Mouse (Mus musculus) heart, postnatal 0 days (tissue): ENCODE results near the gene Paics. TPM values are rescaled to one million over a fixed set of nuclear protein-coding genes. Genes with fewer than 3 reads are reported as not detected.
"Not testable (repeated sequence)": the region's sequence is repeated elsewhere in the genome, so short reads cannot be mapped to it uniquely, and the experiment has no call there.

Source experiments
- ATAC-seq: fragments of 200-750 bp; cut with Nextera tagmentation; 2 replicates; pipeline ENCODE4 v1.8.0; 2017; ENCODE audit warnings: low read depth, moderate number of reproducible peaks, moderate library complexity; ENCODE audit not compliant: insufficient read depth
- DNase-seq: peaks from one replicate; pipeline ENCODE4 v3.0.0-alpha.2; 2016; ENCODE audit warnings: low spot score
- H3K27ac ChIP-seq: fragments of 300-500 bp; sonication (generic); 2 replicates; pipeline ENCODE4 v1.5.1; 2014; ENCODE audit warnings: low read depth, mild to moderate bottlenecking
- H3K27me3 ChIP-seq: fragments of 300-500 bp; sonication (generic); 2 replicates; pipeline ENCODE4 v1.6.1; 2014; ENCODE audit warnings: low read length, mixed read lengths; ENCODE audit not compliant: control insufficient read depth, insufficient read depth
- H3K36me3 ChIP-seq: fragments of 300-500 bp; sonication (generic); replicated peaks from 2 replicates; pipeline ENCODE4 v1.6.1; 2014; ENCODE audit warnings: low read length, mixed read lengths; ENCODE audit not compliant: control insufficient read depth, insufficient read depth
- H3K4me1 ChIP-seq: fragments of 300-500 bp; sonication (generic); 2 replicates; pipeline ENCODE4 v1.6.1; 2014; ENCODE audit warnings: antibody characterized with exemption; ENCODE audit not compliant: control insufficient read depth, insufficient read depth
- H3K4me2 ChIP-seq: fragments of 300-500 bp; sonication (generic); 2 replicates; pipeline ENCODE4 v1.6.1; 2014; ENCODE audit warnings: low read depth, mild to moderate bottlenecking, low read length, moderate library complexity
- H3K4me3 ChIP-seq: fragments of 300-500 bp; sonication (generic); 2 replicates; pipeline ENCODE4 v1.5.1; 2014; ENCODE audit warnings: low read depth, low read length
- H3K9ac ChIP-seq: fragments of 300-500 bp; sonication (generic); replicated peaks from 2 replicates; pipeline ENCODE4 v1.6.1; 2014; ENCODE audit warnings: low read depth, low read length, mixed read lengths
- H3K9me3 ChIP-seq: fragments of 300-500 bp; sonication (generic); replicated peaks from 2 replicates; pipeline ENCODE4 v1.6.1; 2016; ENCODE audit warnings: low read length; ENCODE audit not compliant: control insufficient read depth
- CTCF ChIP-seq: IDR thresholded peaks from 2 replicates; pipeline ENCODE4 v1.5.1; 2016; ENCODE audit warnings: antibody characterized with exemption, control low read depth, low read depth
- EP300 ChIP-seq: IDR thresholded peaks from 2 replicates; pipeline ENCODE4 v1.6.1; 2016; ENCODE audit warnings: antibody characterized with exemption, low read depth
- WGBS: fragments of 180-500 bp; shearing (Covaris S2); extraction: QIAGEN DNeasy Blood & Tissue Kit; methylation state at CpG from one replicate; pipeline ENCODE4 v1.1.7; 2014; 5-methylcytosine and 5-hydroxymethylcytosine counted together
- polyA plus RNA-seq: library from polyadenylated mRNA; unstranded; fragments of >200 nt; fragmentation: Nextera tagmentation; extraction: Ambion mirVana; gene quantifications from 2 replicates; pipeline ENCODE4 v1.2.1, GENCODE M21; 2015
- total RNA-seq: library from RNA; depleted of rRNA; stranded (reverse); fragments of >200 nt; gene quantifications from 2 replicates; pipeline ENCODE4 v1.2.3, GENCODE M21; 2014; ENCODE audit warnings: low replicate concordance

Paics gene
- total and polyA plus RNA-seq, 2 experiments from 2014 or later: 168 to 173 TPM

DNA sequence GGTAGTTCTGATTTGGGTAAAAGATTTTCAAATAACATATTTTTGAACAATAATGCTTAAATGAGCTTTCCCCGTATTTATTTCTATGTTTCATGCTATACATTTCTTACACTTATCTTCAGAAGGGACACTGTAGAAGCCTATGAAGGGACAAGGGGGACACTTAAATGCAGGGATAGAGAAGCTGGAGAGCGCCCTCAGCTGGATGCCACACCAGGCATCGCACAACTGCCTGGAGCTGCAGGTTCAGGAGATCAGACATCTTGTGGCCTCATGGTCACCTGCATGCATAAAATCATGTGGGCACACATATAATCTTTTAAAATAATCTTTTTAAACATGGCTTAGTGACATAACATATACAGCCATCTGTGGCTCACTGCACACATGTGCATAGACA is 13.5 kb downstream of the Paics start:
- no peaks in the 10 kb centered on the region for H3K9me3 ChIP-seq
- no peak overlapping the region for H3K4me2 ChIP-seq
- 89% methylated on average over 3 of the region's 3 CpGs for WGBS
- H3K4me1 ChIP-seq: no peaks in the 10 kb centered on the region
- no peak overlapping the region for H3K27ac ChIP-seq
- no peak overlapping the region for H3K4me3 ChIP-seq
- TF ChIP-seq EP300 (no peak), CTCF (peak; percentile 38)
- no peaks in the 10 kb centered on the region for H3K27me3 ChIP-seq
- ATAC-seq (no peak), DNase-seq (no peak)
- peaks cover 91% of the 10 kb centered on the region for H3K36me3 ChIP-seq
- H3K9ac ChIP-seq: no peak overlapping the region

DNA sequence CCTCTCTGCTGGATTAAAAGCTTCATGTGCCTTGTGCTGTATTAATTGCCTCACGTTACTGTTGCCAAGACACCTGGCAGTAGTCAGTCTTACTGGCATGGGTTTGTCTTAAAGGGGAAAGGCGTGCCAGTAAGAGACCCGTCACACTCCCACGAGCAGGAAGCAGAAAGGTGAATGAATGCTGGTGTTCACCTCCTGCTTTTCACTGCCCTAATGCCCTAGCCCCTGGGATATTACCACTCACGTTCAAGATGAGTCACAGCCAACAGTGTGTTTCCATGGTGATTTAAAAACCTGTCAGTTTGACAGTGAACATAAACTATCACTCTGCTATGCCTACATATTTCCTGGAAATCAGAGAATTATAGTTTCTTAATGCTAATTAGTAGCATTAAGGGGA is 18.1 kb downstream of the Paics start:
- H3K36me3 ChIP-seq: peaks cover 61% of the 10 kb centered on the region
- 65% methylated on average over 5 of the region's 5 CpGs for WGBS
- TF ChIP-seq CTCF: no peak
- TF ChIP-seq EP300: no peak

DNA sequence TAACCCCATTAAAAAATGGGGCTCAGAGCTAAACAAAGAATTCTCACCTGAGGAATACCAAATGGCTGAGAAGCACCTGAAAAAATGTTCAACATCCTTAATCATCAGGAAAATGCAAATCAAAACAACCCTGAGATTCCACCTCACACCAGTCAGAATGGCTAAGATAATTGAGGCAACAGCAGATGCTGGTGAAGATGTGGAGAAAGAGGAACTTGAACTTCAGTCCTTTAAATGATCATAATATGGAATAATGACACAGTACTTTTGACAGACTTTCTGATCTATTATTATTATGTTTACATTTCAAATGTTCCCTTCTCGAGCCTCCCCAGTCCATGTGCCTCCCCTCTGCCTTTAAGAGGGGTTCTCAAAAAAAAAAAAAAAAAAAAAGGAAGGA is 20.0 kb downstream of the Paics start:
- Histone ChIP-seq H3K4me1 (peaks cover 11% of the 10 kb centered on the region), H3K36me3 (peaks cover 43% of the 10 kb centered on the region)
- ATAC-seq, H3K9ac ChIP-seq, H3K4me3 ChIP-seq, H3K4me2 ChIP-seq, DNase-seq, H3K27ac ChIP-seq, H3K9me3 ChIP-seq, H3K27me3 ChIP-seq: not testable (repeated sequence)
- WGBS: 83% methylated on average over 1 of the region's 1 CpGs

More for the DNA sequence above, 18.1 kb downstream of the Paics start:
- Histone ChIP-seq H3K9ac (no peak overlapping the region), H3K4me1 (0 out of 2 replicates have a peak, but pooled peaks cover 5% of the 10 kb centered on the region), H3K27ac (no peak overlapping the region), H3K27me3 (no peaks in the 10 kb centered on the region), H3K4me2 (no peak overlapping the region), H3K9me3 (no peaks in the 10 kb centered on the region), H3K4me3 (no peak overlapping the region)
- ATAC-seq (no peak), DNase-seq (no peak)

DNA sequence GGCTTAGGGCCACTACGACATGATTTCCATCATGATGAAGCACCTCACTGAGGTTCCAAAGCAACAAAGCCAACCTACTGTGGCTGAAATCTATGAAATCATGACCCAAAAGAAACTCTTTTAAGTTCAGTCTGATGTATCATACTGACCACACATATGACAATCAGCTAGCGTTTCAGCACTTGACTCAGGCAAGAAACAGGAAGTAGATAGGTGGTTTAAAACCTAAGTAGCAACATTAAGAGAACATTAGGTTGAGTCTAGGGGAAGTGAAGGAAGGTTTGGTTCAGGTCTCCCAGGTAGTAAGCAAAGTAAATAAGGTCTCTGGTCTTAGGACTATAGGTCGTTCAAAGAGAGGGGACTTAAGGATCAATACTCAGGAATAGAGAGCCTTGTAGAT is 22.4 kb downstream of the Paics start:
- H3K27ac ChIP-seq: no peak overlapping the region
- WGBS: 59% methylated on average over 3 of the region's 3 CpGs
- no peak for ATAC-seq
- no peaks in the 10 kb centered on the region for H3K9me3 ChIP-seq
- no peaks in the 10 kb centered on the region for H3K27me3 ChIP-seq
- peaks cover 11% of the 10 kb centered on the region for H3K4me1 ChIP-seq
- peak overlapping the region; percentile 87; the same call in 1 of the 2 replicates for H3K9ac ChIP-seq
- peaks cover 38% of the 10 kb centered on the region for H3K36me3 ChIP-seq
- peak overlapping the region; percentile 89 for H3K4me3 ChIP-seq
- H3K4me2 ChIP-seq: peak overlapping the region; percentile 93
- no peak for TF ChIP-seq EP300
- no peak for TF ChIP-seq CTCF
- DNase-seq: no peak

DNA sequence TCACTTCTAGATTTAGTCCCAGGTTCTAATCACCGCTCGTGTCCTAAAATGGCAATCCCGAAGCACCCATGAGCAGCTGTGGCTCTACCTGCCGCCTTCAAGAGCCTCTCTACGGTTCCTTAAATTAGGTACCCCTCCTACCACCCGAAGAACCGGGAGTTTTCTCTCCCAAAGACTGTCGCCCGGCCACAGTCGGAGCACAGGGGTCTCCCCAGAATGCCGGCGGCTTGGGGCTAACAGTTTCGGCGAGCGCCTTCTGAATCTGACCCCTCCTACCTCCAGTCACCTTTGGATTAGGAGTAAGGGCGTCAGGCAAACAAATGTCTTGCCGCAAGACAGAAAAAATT is 23.1 kb downstream of the Paics start:
- H3K9ac ChIP-seq: peak overlapping the region; percentile 87
- TF ChIP-seq EP300 (no peak), CTCF (no peak)
- H3K36me3 ChIP-seq: peaks cover 38% of the 10 kb centered on the region
- H3K27me3 ChIP-seq: no peaks in the 10 kb centered on the region
- peak overlapping the region; percentile 94; the same call in 1 of the 2 replicates for H3K27ac ChIP-seq
- ATAC-seq (no peak), DNase-seq (no peak)
- 1% methylated on average over 17 of the region's 17 CpGs for WGBS
- H3K4me3 ChIP-seq: peak overlapping the region; percentile 89
- peaks cover 11% of the 10 kb centered on the region for H3K4me1 ChIP-seq
- H3K9me3 ChIP-seq: no peaks in the 10 kb centered on the region
- H3K4me2 ChIP-seq: peak overlapping the region; percentile 93

DNA sequence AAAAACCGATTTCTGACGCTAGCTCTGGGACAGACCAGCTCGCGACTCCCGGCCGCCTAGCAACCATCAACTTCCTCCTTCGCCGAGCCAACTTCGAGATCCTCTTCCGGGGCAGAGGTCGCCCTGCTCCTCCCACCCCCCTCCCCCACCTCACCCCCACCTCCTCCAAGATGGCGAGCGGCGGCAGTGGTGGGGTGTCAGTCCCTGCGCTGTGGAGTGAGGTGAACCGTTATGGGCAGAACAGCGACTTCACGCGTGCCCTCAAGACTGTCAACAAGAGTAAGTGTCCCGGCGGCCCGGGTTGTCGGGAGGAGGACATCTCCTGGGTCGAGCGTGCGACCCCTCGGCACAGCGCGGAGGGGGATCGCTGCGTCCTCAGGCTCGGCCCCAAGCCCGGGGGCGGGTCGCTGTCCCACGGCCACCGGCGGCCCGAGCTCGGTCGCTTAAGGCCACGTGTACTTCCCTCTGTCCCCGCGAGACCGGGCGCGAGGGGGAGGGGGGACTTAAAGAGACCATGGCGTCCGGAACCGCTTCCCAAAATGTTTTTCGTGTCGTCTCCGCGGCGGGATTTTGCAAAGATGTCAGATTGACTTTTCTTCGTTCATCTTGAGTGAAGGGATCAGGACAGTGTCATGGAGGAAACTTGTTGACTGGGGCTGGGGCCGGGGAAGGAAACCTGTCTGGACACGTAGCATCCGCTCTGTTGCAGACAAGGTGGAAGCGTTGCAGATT is 23.6 kb downstream of the Paics start, which contains the start of gene Srp72:
Gene Srp72 (plus strand): TSS at position 130 of the 732 bp plus-strand sequence.
- peak within 1 kb of the TSS; percentile 89 for H3K4me3 ChIP-seq
- WGBS: under 1% methylated on average over 59 of the region's 60 CpGs

More for the DNA sequence above, 23.6 kb downstream of the Paics start, which contains the start of gene Srp72:
- DNase-seq (peak; percentile 93), ATAC-seq (peak; percentile 96)
- H3K4me2 ChIP-seq: peak within 1 kb of the TSS; percentile 93
- 0 out of 2 replicates have a peak, but pooled peaks have one; percentile 55 for TF ChIP-seq EP300
- TF ChIP-seq CTCF: no peak
- peaks cover 39% of the 10 kb centered on the region for H3K36me3 ChIP-seq
- peaks cover 11% of the 10 kb centered on the region for H3K4me1 ChIP-seq
- no peaks in the 10 kb centered on the region for H3K27me3 ChIP-seq
- H3K9me3 ChIP-seq: no peaks in the 10 kb centered on the region
- H3K27ac ChIP-seq: peak within 1 kb of the TSS; percentile 94
- H3K9ac ChIP-seq: peak within 1 kb of the TSS; percentile 87
